Mouse (Mus musculus): ENCODE data around the gene Arl5c. TPM values are rescaled to one million over a fixed set of nuclear protein-coding genes. Genes with fewer than 3 reads are reported as not detected.

Arl5c gene
- 59.7 TPM for total RNA-seq (2023)

GRCm38 (mm10) chr11:97995564-97996288, at the start of gene Arl5c:
Gene Arl5c (minus strand): TSS chr11:97996181.

DNA sequence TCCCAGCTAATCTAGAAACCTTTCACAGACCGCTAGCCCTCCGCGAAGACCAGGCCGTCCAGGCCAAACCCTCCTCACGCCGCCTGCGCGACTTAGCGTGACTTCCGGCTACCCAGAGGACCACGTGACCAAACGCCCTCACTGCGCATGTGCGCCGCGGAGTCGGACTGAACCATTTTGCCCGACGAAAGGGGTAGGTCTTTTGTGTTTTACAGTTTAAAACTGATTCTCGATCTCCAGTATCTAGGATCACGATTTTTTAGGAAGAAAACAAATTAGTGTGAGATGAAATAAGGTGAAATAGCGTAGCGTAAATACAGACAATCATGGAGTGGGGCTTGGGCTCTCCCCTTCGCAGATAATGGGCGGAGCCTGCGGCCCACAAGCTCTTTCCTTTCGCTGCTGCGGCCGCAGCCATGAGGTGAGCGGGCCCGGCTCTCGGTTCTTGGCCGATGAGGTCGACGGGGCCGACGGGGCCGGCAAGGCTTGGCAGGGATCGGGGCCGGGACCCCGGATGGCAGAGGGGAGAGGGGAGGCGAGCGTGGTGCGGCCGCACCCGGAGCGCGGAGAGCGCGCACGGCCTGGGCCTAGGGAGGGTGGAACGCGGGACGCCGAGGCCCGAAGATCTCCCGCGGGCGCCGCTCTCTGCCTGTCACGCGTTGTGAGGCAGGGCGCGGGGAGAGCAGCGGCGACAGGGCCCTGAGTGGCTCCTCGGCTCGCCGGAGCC, 30.8 kb upstream of the Arl5c start, which contains the start of gene Rpl19:
Rpl19 (plus strand) TSS at position 141 of the 727 bp plus-strand sequence.

DNA sequence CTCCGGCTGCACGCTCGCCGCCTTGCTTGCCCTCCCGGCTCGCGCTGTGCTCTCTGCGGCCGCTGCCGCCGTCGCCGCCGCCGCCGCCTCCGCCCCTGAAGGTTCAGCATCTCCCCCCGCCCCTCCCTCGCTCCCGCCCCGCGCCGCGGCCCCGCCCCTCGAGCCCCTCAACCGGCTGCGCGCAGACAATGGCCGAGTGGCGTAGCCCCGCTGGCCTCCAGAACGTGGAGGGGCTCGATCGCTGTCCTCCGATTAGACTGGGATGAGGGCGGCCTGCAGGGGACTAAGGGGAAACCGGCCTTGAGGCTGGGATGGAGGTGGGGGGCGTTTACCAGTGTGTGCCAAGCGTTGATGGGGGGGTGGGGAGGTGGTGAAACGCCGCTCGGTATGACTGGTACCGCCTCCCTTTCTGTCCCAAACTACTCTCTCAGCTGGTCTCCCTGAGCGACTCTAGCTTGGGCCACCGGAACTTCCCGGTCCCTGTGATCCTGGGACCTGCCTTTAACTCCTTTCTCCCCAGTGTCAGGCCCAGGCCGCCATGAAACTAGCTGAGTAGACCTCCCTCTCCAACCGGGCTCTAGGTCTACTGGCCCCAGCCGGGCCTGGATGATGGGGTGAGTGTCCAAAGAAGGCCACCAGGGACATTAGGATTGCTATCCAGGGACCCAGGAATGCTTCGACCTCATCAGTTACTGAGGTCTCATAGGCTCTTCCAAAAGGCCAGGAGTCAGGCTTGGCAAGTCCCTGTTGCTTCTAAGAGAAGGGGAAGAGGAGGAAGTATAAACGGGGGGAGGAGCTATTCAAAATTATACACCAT, 26.8 kb upstream of the Arl5c start, which contains the start of gene Cacnb1:
Cacnb1 (minus strand) TSS at position 480 of the 817 bp plus-strand sequence.

DNA sequence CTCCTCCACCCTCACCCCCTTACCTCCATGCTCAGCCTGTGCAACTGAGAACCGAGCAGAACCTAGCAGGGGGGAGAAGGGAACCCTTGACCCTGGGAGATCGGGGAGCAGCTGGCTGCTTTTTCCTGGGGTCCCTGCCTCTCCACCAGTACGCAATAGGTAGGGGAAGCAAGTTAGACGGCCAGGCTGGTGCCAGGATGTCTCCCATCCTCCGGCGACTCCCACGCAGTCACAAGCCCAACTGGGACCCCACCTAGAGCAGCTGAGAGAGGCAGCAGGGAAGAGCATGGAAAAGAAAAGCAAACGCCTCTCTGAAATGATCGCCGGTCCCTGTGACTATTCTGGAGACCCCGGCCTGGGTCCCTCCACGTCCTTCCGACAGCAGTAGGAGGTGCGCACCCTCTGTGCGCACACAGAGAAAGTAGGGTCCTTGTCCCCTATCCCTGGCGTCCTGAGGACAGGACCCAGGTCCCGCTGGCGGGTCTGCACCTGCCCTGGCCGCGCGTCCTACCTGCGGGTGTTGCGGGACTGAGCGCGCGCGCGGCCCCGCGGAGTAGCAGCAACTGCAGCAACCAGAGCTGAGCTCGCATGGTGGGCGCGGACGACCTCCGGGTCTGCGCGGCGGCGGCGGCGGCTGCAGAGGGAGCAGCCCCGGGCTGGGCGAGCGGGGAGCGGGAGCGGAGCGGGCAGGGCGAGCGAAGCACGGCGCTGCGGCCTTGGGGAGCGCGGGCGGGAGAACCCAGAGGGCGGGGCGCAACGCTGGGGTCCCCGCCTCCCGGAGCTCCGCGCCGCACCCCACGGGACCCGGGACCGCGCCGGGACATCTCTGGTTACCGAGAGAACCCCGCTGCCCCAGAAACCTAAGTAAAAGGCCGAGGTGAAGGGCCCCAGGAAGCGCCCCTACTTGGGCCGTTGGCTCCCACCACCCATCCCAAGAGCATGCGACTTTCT, 10.0 kb downstream of the Arl5c start, which contains the start of gene Plxdc1:
Plxdc1 (minus strand) TSS at position 718 of the 951 bp plus-strand sequence.

Other genes starting within 250 kb of the Arl5c start
- gene Cwc25, start 229.6 kb downstream of the Arl5c start, total RNA-seq (2023) = 60.2 TPM
- not detected for gene 1700001P01Rik, start 220.3 kb downstream of the Arl5c start, total RNA-seq (2023)
- 2,418 TPM for gene Rpl23, start 213.7 kb downstream of the Arl5c start, total RNA-seq (2023)
- 117 TPM for gene Lasp1, start 197.2 kb downstream of the Arl5c start, total RNA-seq (2023)
- gene B230217C12Rik, start 155.4 kb downstream of the Arl5c start, total RNA-seq (2023) = 0.85 TPM
- 0.73 TPM for gene Fbxo47, start 112.0 kb downstream of the Arl5c start, total RNA-seq (2023)
- 1.1 TPM for gene Plxdc1, start 9.7 kb downstream of the Arl5c start, total RNA-seq (2023)
- 22.1 TPM for gene Cacnb1, start 26.9 kb upstream of the Arl5c start, total RNA-seq (2023)
- 2,794 TPM for gene Rpl19, start 30.5 kb upstream of the Arl5c start, total RNA-seq (2023)
- 2.3 TPM for gene Stac2, start 57.3 kb upstream of the Arl5c start, total RNA-seq (2023)
- 45.3 TPM for gene Fbxl20, start 154.2 kb upstream of the Arl5c start, total RNA-seq (2023)
- 70.4 TPM for gene Med1, start 197.1 kb upstream of the Arl5c start, total RNA-seq (2023)
- gene Cdk12, start 206.9 kb upstream of the Arl5c start, total RNA-seq (2023) = 103 TPM